Mouse (Mus musculus): ENCODE data around the gene Rcn2.

The Rcn2 gene

GRCm38 (mm10) chr9:56097584-56098298 lies 56.1 kb downstream of the Rcn2 start:
- peak in 1 of 2 experiments; percentile 6 for DNase-seq (ENCODE audit: low spot score in 2 of 2)

DNA sequence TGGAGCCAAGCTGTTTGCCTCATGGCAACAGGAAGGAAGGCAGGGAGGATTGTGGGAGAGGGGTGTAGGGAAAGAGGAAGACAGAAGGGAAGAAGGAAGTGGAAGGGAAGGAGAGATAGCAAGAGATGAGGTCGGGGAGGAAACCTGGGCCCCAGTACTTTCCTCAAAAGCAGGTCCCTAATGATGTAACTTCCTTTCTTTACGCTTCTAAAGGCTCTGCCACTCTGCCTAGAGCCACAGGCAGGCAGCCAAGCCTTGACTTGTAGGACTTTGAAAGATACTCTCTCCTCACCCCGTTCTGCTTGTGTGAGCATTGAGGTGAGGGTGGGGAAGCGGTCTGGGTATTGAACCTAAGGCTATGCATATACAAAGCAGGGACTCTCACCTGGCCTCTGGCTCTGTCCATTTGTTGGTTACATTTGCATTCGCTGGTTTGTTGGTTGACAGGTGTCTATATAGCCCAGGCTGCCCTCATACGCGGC lies 58.4 kb downstream of the Rcn2 start:
- no peak for DNase-seq (ENCODE audit: low spot score in 2 of 2)

GRCm38 (mm10) chr9:56101022-56101421 lies 59.4 kb downstream of the Rcn2 start:
- no peak for DNase-seq (ENCODE audit: low spot score in 2 of 2)

DNA sequence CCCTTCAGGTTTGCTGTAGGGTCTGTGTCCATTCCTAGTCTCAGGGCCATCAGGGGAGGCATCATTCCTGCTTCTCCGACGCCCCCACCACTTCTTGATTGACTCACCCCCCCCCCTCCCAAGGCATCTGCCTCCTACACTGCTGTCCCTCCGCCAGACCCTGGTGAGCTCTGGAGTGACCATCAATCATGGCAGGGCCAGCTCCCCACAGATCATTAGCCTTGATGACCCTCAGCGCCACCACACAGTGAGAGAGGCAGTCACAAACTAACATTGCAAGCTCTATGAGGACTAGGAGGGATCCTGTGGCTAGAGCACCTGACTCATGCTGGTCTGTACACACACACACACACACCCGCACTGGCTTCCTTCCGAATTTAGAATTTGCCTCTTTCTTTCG lies 63.3 kb downstream of the Rcn2 start:
- no peak for DNase-seq (ENCODE audit: low spot score in 2 of 2)

DNA sequence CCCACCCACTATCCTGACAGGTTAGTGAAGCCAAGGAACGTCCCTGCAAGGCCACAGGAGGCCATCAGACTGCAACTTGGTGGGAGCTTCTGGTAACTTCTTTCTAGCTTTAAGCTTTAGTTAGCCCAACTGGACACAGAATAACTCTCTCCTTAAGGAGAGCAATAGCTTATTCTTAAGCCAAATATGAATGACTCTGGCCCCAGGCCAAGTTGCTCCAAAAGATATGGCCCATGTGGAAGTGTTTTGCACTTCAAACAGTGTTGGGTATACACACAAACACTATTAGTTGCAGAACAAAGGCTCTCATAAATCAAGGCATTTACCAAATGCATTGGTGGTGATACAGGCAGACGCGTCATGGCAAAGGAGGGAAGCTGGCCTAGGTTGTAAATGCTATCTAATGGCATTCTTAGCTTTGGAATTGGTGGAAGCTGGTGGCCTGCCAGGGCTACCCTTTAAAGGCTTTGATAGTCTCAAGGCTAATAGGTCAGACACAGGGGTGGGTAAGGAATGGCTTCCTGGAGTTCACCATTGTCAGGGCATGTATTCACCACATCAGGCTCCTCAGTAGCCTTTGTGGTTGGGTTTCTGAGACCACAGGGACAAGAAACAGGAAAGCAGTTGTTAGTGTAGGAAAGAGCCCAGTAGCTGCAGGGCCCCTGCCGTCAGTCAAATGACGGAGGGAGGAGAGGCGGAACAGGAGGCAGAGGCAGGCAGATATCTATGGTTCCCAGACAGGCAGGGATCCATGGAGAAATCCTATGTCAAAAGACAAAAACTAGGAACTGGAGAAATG lies 64.8 kb downstream of the Rcn2 start:
- no peak for DNase-seq (ENCODE audit: low spot score in 2 of 2)

DNA sequence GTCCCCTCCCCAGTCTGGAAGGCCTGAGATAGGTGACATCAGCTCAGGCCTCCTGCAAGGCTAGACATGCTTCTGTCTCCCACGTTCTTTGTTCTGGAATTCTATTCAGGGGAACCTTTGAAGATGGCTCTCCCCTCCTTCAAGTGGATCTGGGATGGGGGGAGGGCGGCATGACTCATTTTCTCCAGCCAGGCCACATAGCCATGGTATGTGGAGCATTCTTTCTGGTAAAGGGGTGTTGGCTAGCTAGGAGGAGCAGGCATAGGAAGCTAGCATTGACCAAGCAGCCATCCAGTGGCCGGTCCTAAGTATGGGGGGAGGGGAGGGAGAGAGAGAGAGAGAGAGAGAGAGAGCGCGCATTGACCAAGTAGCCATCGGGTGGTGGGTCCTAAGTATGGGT lies 65.9 kb downstream of the Rcn2 start:
- no peak for DNase-seq (ENCODE audit: low spot score in 2 of 2)

DNA sequence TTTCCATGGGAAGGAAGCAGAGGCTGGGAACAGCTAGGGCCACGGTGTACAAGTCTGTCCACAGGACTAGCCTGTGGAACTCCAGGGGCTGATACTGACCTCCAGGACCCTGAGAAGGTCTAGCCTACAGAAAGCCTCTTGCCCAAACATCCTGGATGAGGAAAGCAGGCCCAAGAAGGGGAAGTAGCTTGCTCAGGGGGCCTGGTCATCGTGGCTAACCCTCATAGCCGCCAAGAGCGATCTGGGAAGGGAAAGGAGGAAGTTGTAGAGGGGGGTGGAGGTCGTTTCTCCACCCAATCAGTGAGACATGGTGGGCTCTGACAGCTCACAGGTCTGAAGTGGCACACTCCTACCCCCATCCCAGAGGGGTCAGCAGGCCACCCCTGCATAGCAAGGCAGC lies 66.5 kb downstream of the Rcn2 start:
- no peak for DNase-seq (ENCODE audit: low spot score in 2 of 2)
